Mouse (Mus musculus) lung, postnatal 10 days (tissue): ENCODE results near the gene Slc15a3.

Source experiments
- DNase-seq: peaks from one replicate; pipeline ENCODE4 v3.0.0; 2021

The Slc15a3 gene

GRCm38 (mm10) chr19:10824061-10824460, 15.5 kb upstream of the Slc15a3 start:
- no peak for DNase-seq

- no peak for DNase-seq
Observed at GRCm38 (mm10) chr19:10828321-10828720, 11.2 kb upstream of the Slc15a3 start.

GRCm38 (mm10) chr19:10829436-10830175, 9.9 kb upstream of the Slc15a3 start, which contains the start of gene Cd6:
Gene Cd6, minus strand, starts transcription at chr19:10830058.
- no peak for DNase-seq

GRCm38 (mm10) chr19:10831424-10831823, 8.1 kb upstream of the Slc15a3 start:
- DNase-seq, result peak; percentile 92

GRCm38 (mm10) chr19:10832030-10832429, 7.5 kb upstream of the Slc15a3 start:
- DNase-seq, result peak; percentile 18

- DNase-seq, result no peak
Observed at GRCm38 (mm10) chr19:10833611-10834010, 5.9 kb upstream of the Slc15a3 start.

- DNase-seq, result no peak
Observed at GRCm38 (mm10) chr19:10835671-10836070, 3.9 kb upstream of the Slc15a3 start.

GRCm38 (mm10) chr19:10841721-10842626, 2.4 kb downstream of the Slc15a3 start:
- peak; percentile 35 for DNase-seq

- no peak for DNase-seq
Observed at GRCm38 (mm10) chr19:10842914-10843313, 3.4 kb downstream of the Slc15a3 start.

- DNase-seq, result no peak
Observed at GRCm38 (mm10) chr19:10844206-10844605, 4.7 kb downstream of the Slc15a3 start.

GRCm38 (mm10) chr19:10845454-10845853, 5.9 kb downstream of the Slc15a3 start:
- DNase-seq, result no peak

GRCm38 (mm10) chr19:10846150-10846549, 6.6 kb downstream of the Slc15a3 start:
- DNase-seq, result no peak

- DNase-seq, result peak; percentile 67
Observed at GRCm38 (mm10) chr19:10847311-10848087, 8.0 kb downstream of the Slc15a3 start.

GRCm38 (mm10) chr19:10855422-10855821, 15.9 kb downstream of the Slc15a3 start:
- DNase-seq, result no peak

- DNase-seq, result no peak
Observed at GRCm38 (mm10) chr19:10856520-10856919, 17.0 kb downstream of the Slc15a3 start.

- no peak for DNase-seq
Observed at GRCm38 (mm10) chr19:10860072-10860497, 20.6 kb downstream of the Slc15a3 start.

GRCm38 (mm10) chr19:10866351-10866750, 26.8 kb downstream of the Slc15a3 start:
- DNase-seq, result no peak

GRCm38 (mm10) chr19:10867946-10868622, 28.6 kb downstream of the Slc15a3 start:
- no peak for DNase-seq

GRCm38 (mm10) chr19:10868623-10869141, 29.2 kb downstream of the Slc15a3 start:
- no peak for DNase-seq

- DNase-seq, result peak; percentile 83
Observed at GRCm38 (mm10) chr19:10869241-10869885, 29.8 kb downstream of the Slc15a3 start.

GRCm38 (mm10) chr19:10869886-10870527, 30.5 kb downstream of the Slc15a3 start, which contains the start of gene Tmem132a:
Gene Tmem132a, minus strand, starts transcription at chr19:10869940.
- peak; percentile 41 for DNase-seq
